15 mouse cellular contexts compared by ENCODE assay signal in genomic region chr16:93769621-93770020, GRCm38 (mm10). TPM values are rescaled to one million over a fixed set of nuclear protein-coding genes. Genes with fewer than 3 reads are reported as not detected.
DNase-seq lines count a peak whose midpoint lies in the region; ATAC-seq and TF ChIP-seq lines count a peak whose summit lies in the region.
"Had no signal": no experiment of that assay in that cellular context is flagged by ENCODE, and none has a peak within 500 bp of the region (broad histone marks: within the 10 kb centered on the region; RNA-seq: fewer than 3 reads in every experiment).

No protein-coding gene starts in this region.

- no peaks in the 10 kb centered on the region for H3K27me3 ChIP-seq in cerebellum, adult 2 months (ENCODE audit: control insufficient read depth, insufficient read depth, low read length)
- no peaks in the 10 kb centered on the region for H3K27me3 ChIP-seq in forebrain, embryonic 10.5 days (ENCODE audit: poor library complexity, severe bottlenecking)
- H3K27me3 ChIP-seq: heart, embryonic 12.5 days; liver, embryonic 15.5 days; neural tube, embryonic 15.5 days had no signal

- no peak overlapping the region for H3K27ac ChIP-seq in cerebellum, adult 2 months (ENCODE audit: insufficient read depth, low read length)
- no peak overlapping the region for H3K27ac ChIP-seq in forebrain, embryonic 10.5 days
- H3K27ac ChIP-seq: hindbrain, embryonic 10.5 days; liver, embryonic 15.5 days; neural tube, embryonic 15.5 days; stomach, postnatal 0 days had no signal

- intact Hi-C loops in left cerebral cortex, postnatal 4 days (cut with DNase I) = no loop called here
- intact Hi-C loops in left cerebral cortex, postnatal 14 days (cut with DNase I) = loop anchor here (10.0 kb wide), 1 partner anchor 85 kb away; the partner anchor contains the start of gene Cbr3

- no peak overlapping the region for H3K4me3 ChIP-seq in cerebellum, adult 2 months (replicated peaks; ENCODE audit: insufficient read depth, low read depth, low read length)
- H3K4me3 ChIP-seq in forebrain, embryonic 10.5 days = no peak overlapping the region
- H3K4me3 ChIP-seq: heart, embryonic 12.5 days; hindbrain, embryonic 10.5 days; liver, embryonic 15.5 days; neural tube, embryonic 15.5 days had no signal

- H3K9me3 ChIP-seq in forebrain, embryonic 10.5 days = no peaks in the 10 kb centered on the region
- H3K9me3 ChIP-seq: G1E; heart, embryonic 12.5 days; hindbrain, embryonic 10.5 days; liver, embryonic 15.5 days; neural tube, embryonic 15.5 days had no signal

- H3K4me1 ChIP-seq in cerebellum, adult 2 months (ENCODE audit: control insufficient read depth, insufficient read depth, low read length) = peaks cover 6% of the 10 kb centered on the region
- peaks cover 5% of the 10 kb centered on the region for H3K4me1 ChIP-seq in forebrain, embryonic 10.5 days
- H3K4me1 ChIP-seq: neural tube, embryonic 15.5 days had no signal

- peak; percentile 34; the same call in 1 of the 2 replicates for TF ChIP-seq CTCF in cerebellum, adult 2 months (IDR thresholded peaks at IDR 0.05; ENCODE audit: borderline replicate concordance, insufficient read depth, low read depth, low read length)

- peak; percentile 48 to 50 for DNase-seq in cerebellum, adult 2 months
- no peak for DNase-seq in cerebellum, adult 11 months
- DNase-seq in left cerebral cortex, postnatal 4 days = peak; percentile 22
- DNase-seq in left cerebral cortex, postnatal 14 days (ENCODE audit: low spot score in 2 of 2) = no peak
- DNase-seq in MN1 (ENCODE audit: low spot score) = peak; percentile 61
- peak; percentile 68 for DNase-seq in kidney, postnatal 10 days
- DNase-seq in forebrain, embryonic 10.5 days (ENCODE audit: extremely low spot score, low spot score) = no peak
- DNase-seq: thymus, postnatal 36 days had no signal

- H3K36me3 ChIP-seq in forebrain, embryonic 10.5 days (replicated peaks) = no peaks in the 10 kb centered on the region
- H3K36me3 ChIP-seq: G1E; heart, embryonic 12.5 days had no signal

- TF ChIP-seq POLR2A in cerebellum, adult 2 months (IDR thresholded peaks at IDR 0.05; ENCODE audit: borderline replicate concordance, insufficient read depth, low read length) = no peak

- 29% methylated on average over 15 of the region's 15 CpGs for WGBS in cerebellum, adult 2 months
- WGBS in forebrain, embryonic 10.5 days = 87% methylated on average over 15 of the region's 15 CpGs

- no peak for ATAC-seq in CD4-positive, CD25-positive, alpha-beta regulatory T cell, adult 4 months

RNA-seq across cellular contexts. Expression of gene Dop1b, which starts 57.9 kb away (rescaled TPM):
- 102 and 103 TPM in 2 replicates for polyA plus RNA-seq in cerebellum, adult 2 months (2012; rRNA removed)
- 10 to 100 TPM; 94.6 to 97.1 TPM for total RNA-seq in left cerebral cortex, postnatal 4 days (2021)
- 10 to 100 TPM; 81.0 to 93.6 TPM for total RNA-seq in left cerebral cortex, postnatal 14 days (2021)
- 5.5 and 6.5 TPM in 2 replicates for polyA plus RNA-seq in forebrain, embryonic 10.5 days (2016; fragmentation: Nextera tagmentation; extraction: Ambion mirVana)
- polyA plus RNA-seq in CD4-positive, CD25-positive, alpha-beta regulatory T cell, adult 4 months (2017; shearing (Covaris generic)) = 10 to 100 TPM; 21.9 to 23.6 TPM

Comparison
In these comparisons a context has a peak if more than half of its experiments do, and no peak if none do; other contexts are left out.
1. DNase-seq: peak in cerebellum, adult 2 months (2 of 2), left cerebral cortex, postnatal 4 days (single experiment), MN1 (single experiment) and kidney, postnatal 10 days (single experiment); none in cerebellum, adult 11 months (single experiment), left cerebral cortex, postnatal 14 days (0 of 2) and forebrain, embryonic 10.5 days (single experiment).